Mouse (Mus musculus) MEL (cell line): ENCODE data around the gene Hba-a1.

ENCODE experiments used
- CHD1 ChIP-seq: IDR thresholded peaks from 2 replicates; pipeline ENCODE4 v1.6.1; 2012; ENCODE audit warnings: low read depth, mild to moderate bottlenecking, inconsistent platforms, low read length, improper control_type of control experiment
- EP300 ChIP-seq, 2 experiments: IDR thresholded peaks; 2 replicates each; pipeline ENCODE4 v1.6.1; 2011; ENCODE audit warnings: improper control_type of control experiment in 2 of 2, low read length in 2 of 2, low read depth in 1 of 2, mild to moderate bottlenecking in 1 of 2
- ETS1 ChIP-seq: IDR thresholded peaks from 2 replicates; pipeline ENCODE4 v1.6.1; 2012; ENCODE audit warnings: low read depth, mild to moderate bottlenecking, inconsistent platforms, low read length, improper control_type of control experiment, moderate library complexity
- GATA1 ChIP-seq: IDR thresholded peaks from 2 replicates; pipeline ENCODE4 v1.6.1; 2011; ENCODE audit warnings: low read depth, low read length, improper control_type of control experiment
- MXI1 ChIP-seq: IDR thresholded peaks from 2 replicates; pipeline ENCODE4 v1.6.1; 2011; ENCODE audit warnings: mild to moderate bottlenecking, low read depth, low read length, improper control_type of control experiment
- RAD21 ChIP-seq: IDR thresholded peaks from 2 replicates; pipeline ENCODE4 v1.6.1; 2011; ENCODE audit warnings: mild to moderate bottlenecking, low read depth, low read length, improper control_type of control experiment
- RCOR1 ChIP-seq: IDR thresholded peaks from 2 replicates; pipeline ENCODE4 v1.6.1; 2012; ENCODE audit warnings: low read depth, mild to moderate bottlenecking, inconsistent platforms, low read length, improper control_type of control experiment
- TCF12 ChIP-seq: IDR thresholded peaks from 2 replicates; pipeline ENCODE4 v1.6.1; 2014; ENCODE audit warnings: low read depth, mild to moderate bottlenecking, inconsistent platforms, low read length, improper control_type of control experiment, moderate library complexity
- ZC3H11A ChIP-seq: IDR thresholded peaks from 2 replicates; pipeline ENCODE4 v1.6.1; 2012; ENCODE audit warnings: low read depth, mild to moderate bottlenecking, inconsistent platforms, low read length, improper control_type of control experiment
- ZNF384 ChIP-seq: IDR thresholded peaks from 2 replicates; pipeline ENCODE4 v1.6.1; 2012; ENCODE audit warnings: low read depth, mild to moderate bottlenecking, inconsistent platforms, low read length, improper control_type of control experiment

GRCm38 (mm10) chr11:32250880-32251763 is 32.2 kb upstream of the Hba-a1 start:
- TF ChIP-seq MXI1: no peak
- peak; percentile 97 to 99 for TF ChIP-seq EP300 (IDR thresholded peaks at IDR 0.05; ENCODE audit: low read depth in 1 of 2, low read length in 2 of 2)
- no peak for TF ChIP-seq ZC3H11A
- TF ChIP-seq ZNF384: no peak
- no peak for TF ChIP-seq CHD1
- TF ChIP-seq RAD21: no peak
- peak; percentile 94 for TF ChIP-seq GATA1
- TF ChIP-seq RCOR1: peak; percentile 85
- peak; percentile 97 for TF ChIP-seq ETS1
- peak; percentile 95 for TF ChIP-seq TCF12
